Mouse (Mus musculus) brain, embryonic 14.5 days (tissue): ENCODE data around the gene Ndnf. TPM values are rescaled to one million over a fixed set of nuclear protein-coding genes. Genes with fewer than 3 reads are reported as not detected.

Experiments
- DNase-seq: peaks from one replicate; pipeline ENCODE4 v3.0.0-alpha.2; 2011; ENCODE audit warnings: low read depth
- CTCF ChIP-seq: fragments of 200-500 bp; IDR thresholded peaks from 2 replicates; pipeline ENCODE4 v1.5.1; 2012; ENCODE audit warnings: inconsistent platforms, mild to moderate bottlenecking, moderate library complexity, borderline replicate concordance; ENCODE audit not compliant: insufficient read depth, insufficient read length; ENCODE audit errors: extremely low read depth
- POLR2A ChIP-seq: fragments of 200-500 bp; IDR thresholded peaks from 2 replicates; pipeline ENCODE4 v1.6.1; 2012; ENCODE audit warnings: mild to moderate bottlenecking, inconsistent platforms, borderline replicate concordance; ENCODE audit not compliant: poor library complexity, insufficient read depth, insufficient read length, severe bottlenecking; ENCODE audit errors: extremely low read depth
- polyA plus RNA-seq: library from polyadenylated mRNA; depleted of rRNA; stranded (reverse); fragments of >200 nt; gene quantifications from 2 replicates; pipeline ENCODE4 v1.2.3, GENCODE M21; 2012; rRNA removed

The Ndnf gene
- polyA plus RNA-seq, 1 experiment: 12.3 TPM

DNA sequence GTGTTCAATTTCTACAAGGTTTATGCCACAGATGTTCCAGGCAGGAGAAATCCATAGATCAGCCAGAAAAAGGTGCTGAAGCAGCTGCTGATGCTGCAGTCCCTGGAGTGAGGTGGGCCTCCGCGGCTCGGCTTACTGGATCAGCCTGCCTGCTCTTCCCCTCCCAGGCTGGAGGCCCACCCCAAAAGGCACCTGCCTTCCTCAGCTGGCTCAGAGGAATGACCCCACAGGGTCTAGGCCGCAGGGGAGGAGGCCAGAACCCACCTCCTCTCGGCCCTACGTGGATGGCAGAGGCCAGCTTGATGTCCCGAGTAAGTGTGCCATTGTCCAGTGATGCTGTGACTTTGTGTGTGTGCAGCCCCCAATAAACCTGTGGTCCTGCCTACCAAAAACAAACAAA lies 86.8 kb downstream of the Ndnf start:
- no peak for TF ChIP-seq CTCF
- no peak for TF ChIP-seq POLR2A
- DNase-seq: no peak

DNA sequence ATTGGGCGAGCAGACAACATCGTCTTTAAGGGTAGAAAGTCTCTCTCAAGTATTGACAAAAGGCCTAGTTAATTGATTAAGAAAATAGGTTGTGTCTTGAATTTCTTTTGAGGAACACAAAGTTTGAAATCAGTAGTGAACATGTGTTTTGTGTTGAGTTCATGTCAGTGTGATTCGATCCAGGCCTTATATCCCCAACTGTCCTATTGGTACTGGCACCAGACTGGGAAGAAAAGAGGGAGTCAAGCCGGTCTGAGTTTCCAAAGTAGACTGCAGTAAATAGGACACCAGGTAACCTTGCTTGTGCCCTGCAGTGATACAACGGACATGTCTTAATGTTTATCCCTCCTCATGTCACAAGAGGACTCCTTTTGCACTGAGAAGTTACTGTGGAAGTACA lies 87.8 kb downstream of the Ndnf start:
- DNase-seq: no peak
- no peak for TF ChIP-seq CTCF
- TF ChIP-seq POLR2A: no peak

DNA sequence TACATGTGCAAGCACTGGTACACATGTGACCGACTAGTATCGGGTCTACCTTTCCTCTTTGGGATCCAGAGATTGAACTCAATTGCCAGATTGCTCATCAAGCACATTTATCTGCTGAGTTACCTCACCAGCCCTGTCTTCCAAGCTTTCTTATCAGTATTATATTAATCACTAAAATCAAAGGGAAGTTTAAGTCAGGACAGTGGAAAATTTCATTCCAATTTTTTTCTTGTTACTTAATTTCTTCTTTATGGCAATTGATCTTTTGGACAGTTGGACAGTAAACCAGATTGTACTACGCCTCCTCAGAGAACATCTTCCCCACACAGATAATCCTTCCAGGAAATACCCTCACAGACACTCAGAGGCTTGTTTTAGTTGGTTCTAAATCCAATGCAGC lies 88.7 kb downstream of the Ndnf start:
- TF ChIP-seq POLR2A: no peak
- TF ChIP-seq CTCF: no peak
- no peak for DNase-seq

Other genes with a start within 250 kb of the Ndnf start
- not detected in 2 replicates for gene Tnip3, start 146.3 kb upstream of the Ndnf start, polyA plus RNA-seq
- 5.3 and 6.0 TPM in 2 replicates for gene Prdm5, start 107.4 kb downstream of the Ndnf start, polyA plus RNA-seq